17 mouse cellular contexts compared by ENCODE assay signal in the genomic region with DNA sequence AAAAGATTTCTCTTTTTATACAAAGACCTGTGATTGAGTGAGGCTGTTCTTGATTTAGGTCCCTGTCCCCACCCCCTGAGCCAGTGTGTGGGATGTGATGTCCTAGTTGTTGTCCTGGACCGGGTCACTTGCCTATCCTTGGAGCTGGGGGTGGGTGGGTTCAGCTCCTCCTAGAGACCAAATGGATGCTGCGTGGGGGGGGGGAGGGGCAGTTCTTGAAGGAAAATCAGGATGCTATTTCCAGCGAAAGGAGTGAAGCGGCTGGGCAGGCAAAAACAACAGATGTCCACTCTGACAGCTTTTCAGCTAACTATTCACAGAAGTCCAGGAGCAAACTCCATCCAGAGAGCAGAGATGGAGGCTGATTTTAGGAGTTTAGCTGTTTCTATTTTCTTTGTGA.
DNase-seq lines count a peak whose midpoint lies in the region.
"Had no signal": no experiment of that assay in that cellular context is flagged by ENCODE, and none has a peak within 500 bp of the region (broad histone marks: within the 10 kb centered on the region; RNA-seq: fewer than 3 reads in every experiment).

No protein-coding gene starts in this region.

- intact Hi-C loops in left cerebral cortex, postnatal 14 days (cut with DNase I) = loop anchor here (5.0 kb wide), 1 partner anchor 158 kb away; no protein-coding TSS in a partner anchor

- DNase-seq in brain, adult 2 months (ENCODE audit: low read depth, low spot score) = peak; percentile 81
- DNase-seq in frontal cortex, adult 2 months (ENCODE audit: extremely low spot score in 1 of 2, low spot score in 1 of 2) = peak; percentile 61 to 75
- peak; percentile 65 to 86 for DNase-seq in left cerebral cortex, postnatal 14 days (ENCODE audit: low spot score in 2 of 2)
- DNase-seq in right cerebral cortex, postnatal 14 days = peak; percentile 28
- DNase-seq in adrenal gland, adult 18-20 months (ENCODE audit: low spot score in 2 of 2) = no peak
- no peak for DNase-seq in gastrocnemius, postnatal 10 days
- DNase-seq in cerebellum, postnatal 4 days (ENCODE audit: low spot score in 2 of 2) = no peak
- DNase-seq in cerebellum, postnatal 10 days = no peak
- DNase-seq: adrenal gland, adult 2 months; cerebellum, adult 2 months; heart, adult 11 months; kidney, adult 11 months; kidney, postnatal 14 days; lung, adult 18-20 months; lung, postnatal 14 days; thymus, adult 2 months; thymus, postnatal 4 days had no signal

Comparison
In these comparisons a context has a peak if more than half of its experiments do, and no peak if none do; other contexts are left out.
1. DNase-seq: peak in brain, adult 2 months (single experiment), frontal cortex, adult 2 months (2 of 2), left cerebral cortex, postnatal 14 days (2 of 2) and right cerebral cortex, postnatal 14 days (single experiment); none in adrenal gland, adult 18-20 months (0 of 2), gastrocnemius, postnatal 10 days (single experiment), cerebellum, postnatal 4 days (0 of 2) and cerebellum, postnatal 10 days (0 of 2).